ENCODE assay signal across 9 mouse cellular contexts in genomic region chr5:74315471-74316245, GRCm38 (mm10).
DNase-seq lines count a peak whose midpoint lies in the region; ATAC-seq and TF ChIP-seq lines count a peak whose summit lies in the region.
"Had no signal": no experiment of that assay in that cellular context is flagged by ENCODE, and none has a peak within 500 bp of the region (broad histone marks: within the 10 kb centered on the region; RNA-seq: fewer than 3 reads in every experiment).

No protein-coding gene starts in this region.

- 55% methylated on average over 12 of the region's 12 CpGs for WGBS in heart, postnatal 0 days
- 72% methylated on average over 12 of the region's 12 CpGs for WGBS in liver, embryonic 13.5 days (ENCODE audit: insufficient replicate concordance)
- WGBS in forebrain, embryonic 11.5 days: 73% methylated on average over 12 of the region's 12 CpGs
- 66% methylated on average over 12 of the region's 12 CpGs for WGBS in hindbrain, embryonic 11.5 days

- no peak for TF ChIP-seq CTCF in heart, postnatal 0 days (IDR thresholded peaks at IDR 0.05; ENCODE audit: low read depth)

- peak; percentile 61; the same call in 1 of the 2 replicates for ATAC-seq in heart, postnatal 0 days (ENCODE audit: insufficient read depth, low read depth)
- no peak for ATAC-seq in liver, embryonic 13.5 days (ENCODE audit: low read depth)
- no peak for ATAC-seq in forebrain, embryonic 11.5 days (replicated peaks; ENCODE audit: low FRiP score)
- no peak for ATAC-seq in hindbrain, embryonic 11.5 days (ENCODE audit: low FRiP score)

- H3K9me3 ChIP-seq in heart, postnatal 0 days (replicated peaks; ENCODE audit: control insufficient read depth, low read length): no peaks in the 10 kb centered on the region
- H3K9me3 ChIP-seq in liver, embryonic 13.5 days (replicated peaks): no peaks in the 10 kb centered on the region
- H3K9me3 ChIP-seq in forebrain, embryonic 11.5 days (ENCODE audit: control insufficient read depth, low read length): no peaks in the 10 kb centered on the region
- no peaks in the 10 kb centered on the region for H3K9me3 ChIP-seq in hindbrain, embryonic 11.5 days (ENCODE audit: control insufficient read depth, low read length)
- H3K9me3 ChIP-seq: embryonic facial prominence, embryonic 15.5 days had no signal

- no peak overlapping the region for H3K4me3 ChIP-seq in heart, postnatal 0 days (ENCODE audit: low read depth, low read length)
- no peak overlapping the region for H3K4me3 ChIP-seq in liver, embryonic 13.5 days (replicated peaks)
- H3K4me3 ChIP-seq in forebrain, embryonic 11.5 days (ENCODE audit: low read depth, low read length): no peak overlapping the region
- no peak overlapping the region for H3K4me3 ChIP-seq in hindbrain, embryonic 11.5 days (ENCODE audit: low read depth, low read length)
- H3K4me3 ChIP-seq: embryonic facial prominence, embryonic 15.5 days had no signal

- H3K36me3 ChIP-seq in heart, postnatal 0 days (replicated peaks; ENCODE audit: control insufficient read depth, insufficient read depth, low read length): no peaks in the 10 kb centered on the region
- H3K36me3 ChIP-seq in liver, embryonic 13.5 days: no peaks in the 10 kb centered on the region
- H3K36me3 ChIP-seq in forebrain, embryonic 11.5 days (ENCODE audit: control insufficient read depth, insufficient read depth, low read length): no peaks in the 10 kb centered on the region
- H3K36me3 ChIP-seq in hindbrain, embryonic 11.5 days (ENCODE audit: control insufficient read depth, insufficient read depth, low read length): no peaks in the 10 kb centered on the region
- H3K36me3 ChIP-seq: embryonic facial prominence, embryonic 15.5 days had no signal

- H3K27me3 ChIP-seq in heart, postnatal 0 days (ENCODE audit: control insufficient read depth, insufficient read depth, low read length): no peaks in the 10 kb centered on the region
- no peaks in the 10 kb centered on the region for H3K27me3 ChIP-seq in liver, embryonic 13.5 days
- no peaks in the 10 kb centered on the region for H3K27me3 ChIP-seq in forebrain, embryonic 11.5 days (ENCODE audit: control insufficient read depth, insufficient read depth, low read length)
- no peaks in the 10 kb centered on the region for H3K27me3 ChIP-seq in hindbrain, embryonic 11.5 days (ENCODE audit: control insufficient read depth, insufficient read depth, low read length)
- H3K27me3 ChIP-seq: embryonic facial prominence, embryonic 15.5 days had no signal

- TF ChIP-seq EP300 in heart, postnatal 0 days (IDR thresholded peaks at IDR 0.05; ENCODE audit: low read depth): no peak

- DNase-seq in adrenal gland, adult 8-10 months: peak; percentile 18
- DNase-seq in embryo, embryonic 10.5 days (ENCODE audit: low spot score): peak; percentile 60
- DNase-seq in heart, postnatal 0 days (ENCODE audit: low spot score): peak; percentile 39
- DNase-seq in liver, embryonic 13.5 days: no peak
- no peak for DNase-seq in cerebellum, adult 8-10 months
- DNase-seq in forebrain, embryonic 11.5 days (ENCODE audit: low spot score): no peak
- DNase-seq in hindbrain, embryonic 11.5 days (ENCODE audit: low spot score): no peak
- DNase-seq in cerebellum, postnatal 36 days: no peak

- no peak overlapping the region for H3K9ac ChIP-seq in heart, postnatal 0 days (replicated peaks; ENCODE audit: low read depth, low read length)
- no peak overlapping the region for H3K9ac ChIP-seq in liver, embryonic 13.5 days
- H3K9ac ChIP-seq in forebrain, embryonic 11.5 days (ENCODE audit: low read length): no peak overlapping the region
- no peak overlapping the region for H3K9ac ChIP-seq in hindbrain, embryonic 11.5 days (ENCODE audit: low read depth, low read length)
- H3K9ac ChIP-seq: embryonic facial prominence, embryonic 15.5 days had no signal

- H3K4me1 ChIP-seq in heart, postnatal 0 days (ENCODE audit: control insufficient read depth, insufficient read depth): peaks cover 7% of the 10 kb centered on the region
- H3K4me1 ChIP-seq in liver, embryonic 13.5 days (replicated peaks): peaks cover 47% of the 10 kb centered on the region
- H3K4me1 ChIP-seq in forebrain, embryonic 11.5 days (replicated peaks; ENCODE audit: control insufficient read depth, insufficient read depth, low read length): no peaks in the 10 kb centered on the region
- no peaks in the 10 kb centered on the region for H3K4me1 ChIP-seq in hindbrain, embryonic 11.5 days (replicated peaks; ENCODE audit: control insufficient read depth, insufficient read depth, low read length)

- no peak overlapping the region for H3K4me2 ChIP-seq in heart, postnatal 0 days (ENCODE audit: low read depth, low read length)
- no peak overlapping the region for H3K4me2 ChIP-seq in liver, embryonic 13.5 days
- no peak overlapping the region for H3K4me2 ChIP-seq in forebrain, embryonic 11.5 days (ENCODE audit: low read depth, low read length, severe bottlenecking)
- no peak overlapping the region for H3K4me2 ChIP-seq in hindbrain, embryonic 11.5 days (replicated peaks; ENCODE audit: low read depth, low read length)
- H3K4me2 ChIP-seq: embryonic facial prominence, embryonic 15.5 days had no signal

- no peak overlapping the region for H3K27ac ChIP-seq in heart, postnatal 0 days (ENCODE audit: low read depth)
- H3K27ac ChIP-seq in liver, embryonic 13.5 days: peak overlapping the region; percentile 73
- H3K27ac ChIP-seq in forebrain, embryonic 11.5 days (ENCODE audit: low read depth, low read length): no peak overlapping the region
- no peak overlapping the region for H3K27ac ChIP-seq in hindbrain, embryonic 11.5 days (ENCODE audit: low read depth, low read length)
- H3K27ac ChIP-seq: embryonic facial prominence, embryonic 15.5 days had no signal

Comparison
In these comparisons a context has a peak if more than half of its experiments do, and no peak if none do; other contexts are left out.
1. DNase-seq: peak in adrenal gland, adult 8-10 months (single experiment), embryo, embryonic 10.5 days (single experiment) and heart, postnatal 0 days (single experiment); none in liver, embryonic 13.5 days (single experiment), cerebellum, adult 8-10 months (single experiment), forebrain, embryonic 11.5 days (single experiment), hindbrain, embryonic 11.5 days (single experiment) and cerebellum, postnatal 36 days (0 of 2).